Mouse (Mus musculus) telencephalon, adult 2 months (tissue): ENCODE results near the gene Slc39a3.
"Not testable (repeated sequence)": the region's sequence is repeated elsewhere in the genome, so short reads cannot be mapped to it uniquely, and the experiment has no call there.

Experiments used
- DNase-seq: peaks from one replicate; pipeline ENCODE4 v3.0.0-alpha.2; 2011; ENCODE audit warnings: low read depth, low spot score

Slc39a3 gene

GRCm38 (mm10) chr10:81036988-81037580 is at the start of gene Slc39a3:
Gene Slc39a3 (minus strand): TSS chr10:81037426.
- DNase-seq = peak; percentile 98

DNA sequence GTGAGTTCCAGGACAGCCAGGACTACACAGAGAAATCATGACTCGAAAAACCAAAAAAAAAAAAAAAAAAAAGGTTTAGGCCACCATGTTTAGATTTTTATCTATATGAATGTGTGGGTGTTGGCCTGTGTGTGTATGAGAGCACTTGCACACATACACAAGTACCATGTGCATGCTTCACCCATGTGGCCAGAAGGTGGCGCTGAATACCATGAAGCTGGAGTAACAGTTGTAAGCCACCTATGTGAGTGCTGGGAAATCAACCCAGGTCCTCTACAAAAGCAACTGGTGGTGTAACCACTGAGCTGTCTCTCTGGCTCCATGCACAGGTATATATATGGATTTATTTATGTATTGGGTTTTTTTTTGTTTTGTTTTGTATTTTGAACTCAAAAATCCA is 49.8 kb upstream of the Slc39a3 start:
- DNase-seq = no peak

GRCm38 (mm10) chr10:81082168-81082960 is 45.1 kb upstream of the Slc39a3 start:
- peak; percentile 22 for DNase-seq

GRCm38 (mm10) chr10:81080008-81080655 is 42.9 kb upstream of the Slc39a3 start:
- DNase-seq = no peak

GRCm38 (mm10) chr10:81077916-81078315 is 40.7 kb upstream of the Slc39a3 start:
- no peak for DNase-seq

GRCm38 (mm10) chr10:81076356-81076755 is 39.1 kb upstream of the Slc39a3 start:
- no peak for DNase-seq

DNA sequence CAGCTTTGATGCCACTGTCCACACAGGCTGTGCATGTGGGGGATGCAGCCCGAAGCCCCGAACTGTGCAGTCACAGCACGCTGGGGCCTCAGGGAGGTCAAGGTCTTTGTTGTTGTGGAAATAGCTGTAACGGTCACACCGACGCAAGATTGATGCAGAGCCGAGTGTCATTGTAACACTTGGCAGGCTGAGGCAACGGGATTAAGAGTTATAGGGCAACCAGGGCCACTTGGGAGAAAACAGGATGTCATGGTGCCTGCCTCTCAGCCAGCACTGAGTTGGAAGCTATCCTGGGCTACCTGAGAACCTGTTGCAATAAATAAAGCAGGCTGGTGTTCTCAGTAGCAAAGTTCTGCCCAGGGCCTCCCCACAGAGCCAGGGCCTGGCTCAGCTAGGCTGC is 38.5 kb upstream of the Slc39a3 start:
- no peak for DNase-seq

- DNase-seq = no peak
Measured at GRCm38 (mm10) chr10:81073464-81073863, 36.2 kb upstream of the Slc39a3 start.

- no peak for DNase-seq
Measured at GRCm38 (mm10) chr10:81072290-81072689, 35.1 kb upstream of the Slc39a3 start.

GRCm38 (mm10) chr10:81069836-81070235 is 32.6 kb upstream of the Slc39a3 start, which contains the start of gene Thop1:
Gene Thop1 (plus strand): TSS chr10:81070035.
- peak; percentile 99 for DNase-seq

GRCm38 (mm10) chr10:81068706-81069105 is 31.5 kb upstream of the Slc39a3 start:
- DNase-seq = no peak

GRCm38 (mm10) chr10:81064519-81064918 is 27.3 kb upstream of the Slc39a3 start:
- DNase-seq = not testable (repeated sequence)

DNA sequence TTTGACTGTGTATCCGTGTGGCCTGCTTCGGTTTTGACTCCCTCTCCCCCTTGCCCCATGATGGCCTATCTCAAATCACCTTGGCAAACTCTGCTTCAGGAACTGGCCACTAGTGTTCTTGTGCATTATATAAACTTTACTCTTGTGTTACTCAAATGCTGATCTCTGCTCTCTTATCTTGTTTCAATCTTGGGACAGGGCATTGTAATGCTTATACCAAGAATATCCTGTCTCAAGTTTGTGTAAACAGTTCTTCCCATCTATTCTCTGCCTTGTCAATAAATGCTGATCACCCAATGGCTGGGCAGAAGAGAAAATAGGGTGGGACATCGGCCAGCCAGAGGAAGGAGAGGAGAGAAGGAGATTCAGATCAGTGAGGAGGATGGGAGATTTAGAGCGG is 25.5 kb upstream of the Slc39a3 start:
- no peak for DNase-seq

GRCm38 (mm10) chr10:81059603-81060543 is 22.6 kb upstream of the Slc39a3 start, which contains the start of gene Sgta:
Gene Sgta (minus strand): TSS chr10:81060181.
- peak; percentile 100 for DNase-seq

GRCm38 (mm10) chr10:81058896-81059295 is 21.7 kb upstream of the Slc39a3 start:
- no peak for DNase-seq

GRCm38 (mm10) chr10:81057406-81058130 is 20.3 kb upstream of the Slc39a3 start:
- DNase-seq = no peak

GRCm38 (mm10) chr10:81055802-81056340 is 18.6 kb upstream of the Slc39a3 start:
- not testable (repeated sequence) for DNase-seq

DNA sequence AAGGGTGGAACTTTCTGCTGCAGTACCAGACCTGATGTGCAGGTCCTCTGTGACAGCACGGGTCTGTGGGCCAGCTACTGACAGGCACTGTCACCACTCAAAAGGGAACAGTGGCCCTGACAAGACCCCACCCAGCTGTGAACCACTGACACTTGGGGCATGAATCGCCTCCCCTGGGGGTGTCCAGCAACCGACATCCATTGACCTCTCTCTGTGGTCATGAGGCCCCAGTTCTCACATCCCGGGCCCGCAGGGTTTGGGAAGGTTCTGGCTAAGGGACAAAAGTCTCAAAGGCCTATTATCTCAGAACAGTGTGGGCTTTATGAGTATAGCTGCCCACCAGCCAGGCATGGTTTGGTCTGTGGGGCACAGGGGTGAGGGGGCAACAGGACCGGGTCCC is 17.9 kb upstream of the Slc39a3 start:
- no peak for DNase-seq

GRCm38 (mm10) chr10:81052577-81052976 is 15.4 kb upstream of the Slc39a3 start:
- DNase-seq = no peak

GRCm38 (mm10) chr10:81051133-81051532 is 13.9 kb upstream of the Slc39a3 start:
- no peak for DNase-seq
